Mouse (Mus musculus) embryonic fibroblast, embryonic 13.5 days (primary cell): ENCODE measurements around the gene Prr7. TPM values are rescaled to one million over a fixed set of nuclear protein-coding genes. Genes with fewer than 3 reads are reported as not detected.
"Not testable (repeated sequence)": the region's sequence is repeated elsewhere in the genome, so short reads cannot be mapped to it uniquely, and the experiment has no call there.

ENCODE experiments used
- H3K27ac ChIP-seq: 2 replicates; pipeline ENCODE4 v1.5.1; 2012; ENCODE audit warnings: low read length, control low read depth, inconsistent platforms; ENCODE audit not compliant: insufficient read depth
- H3K4me1 ChIP-seq: 2 replicates; pipeline ENCODE4 v1.6.1; 2011; ENCODE audit warnings: low read length; ENCODE audit not compliant: control insufficient read depth, insufficient read depth
- H3K4me3 ChIP-seq: 2 replicates; pipeline ENCODE4 v1.5.1; 2011; ENCODE audit warnings: mild to moderate bottlenecking, control low read depth, low read length; ENCODE audit not compliant: insufficient read depth
- CTCF ChIP-seq: IDR thresholded peaks from 2 replicates; pipeline ENCODE4 v1.5.1; 2011; ENCODE audit warnings: mild to moderate bottlenecking, control low read depth, low read length, moderate library complexity, borderline replicate concordance; ENCODE audit not compliant: insufficient read depth
- POLR2A ChIP-seq: IDR thresholded peaks from 2 replicates; pipeline ENCODE4 v1.6.1; 2011; ENCODE audit warnings: low read depth, mild to moderate bottlenecking, control low read depth, low read length, moderate library complexity
- polyA plus RNA-seq: library from polyadenylated mRNA; stranded (reverse); fragments of >200 nt; gene quantifications from 2 replicates; pipeline ENCODE4 v1.2.4, GENCODE M21; 2011; ENCODE audit warnings: low read depth; ENCODE audit not compliant: missing spikeins, insufficient read length

Prr7 gene
- polyA plus RNA-seq, 1 experiment: 2.5 TPM

DNA sequence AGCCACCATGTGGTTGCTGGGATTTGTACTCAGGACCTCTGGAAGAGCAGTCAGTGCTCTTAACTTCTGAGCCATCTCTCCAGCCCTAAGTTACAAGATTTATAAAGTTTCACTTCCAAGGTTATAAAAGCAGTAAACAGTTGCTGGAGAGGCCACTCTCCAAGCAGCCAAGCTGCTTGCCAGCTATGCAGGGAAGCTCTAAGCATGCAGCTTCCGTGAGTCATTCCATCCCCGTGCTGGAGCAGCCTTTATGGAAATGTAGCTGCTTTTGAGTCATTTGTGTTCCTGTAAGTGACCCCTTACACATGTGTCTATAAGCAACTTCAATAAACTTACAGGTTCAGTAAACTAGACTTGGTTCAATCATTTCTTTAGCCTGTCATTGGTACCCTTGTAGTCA lies 33.5 kb upstream of the Prr7 start:
- Histone ChIP-seq H3K4me1 (no peaks in the 10 kb centered on the region), H3K27ac (no peak overlapping the region), H3K4me3 (no peak overlapping the region)
- TF ChIP-seq POLR2A: no peak
- no peak for TF ChIP-seq CTCF

DNA sequence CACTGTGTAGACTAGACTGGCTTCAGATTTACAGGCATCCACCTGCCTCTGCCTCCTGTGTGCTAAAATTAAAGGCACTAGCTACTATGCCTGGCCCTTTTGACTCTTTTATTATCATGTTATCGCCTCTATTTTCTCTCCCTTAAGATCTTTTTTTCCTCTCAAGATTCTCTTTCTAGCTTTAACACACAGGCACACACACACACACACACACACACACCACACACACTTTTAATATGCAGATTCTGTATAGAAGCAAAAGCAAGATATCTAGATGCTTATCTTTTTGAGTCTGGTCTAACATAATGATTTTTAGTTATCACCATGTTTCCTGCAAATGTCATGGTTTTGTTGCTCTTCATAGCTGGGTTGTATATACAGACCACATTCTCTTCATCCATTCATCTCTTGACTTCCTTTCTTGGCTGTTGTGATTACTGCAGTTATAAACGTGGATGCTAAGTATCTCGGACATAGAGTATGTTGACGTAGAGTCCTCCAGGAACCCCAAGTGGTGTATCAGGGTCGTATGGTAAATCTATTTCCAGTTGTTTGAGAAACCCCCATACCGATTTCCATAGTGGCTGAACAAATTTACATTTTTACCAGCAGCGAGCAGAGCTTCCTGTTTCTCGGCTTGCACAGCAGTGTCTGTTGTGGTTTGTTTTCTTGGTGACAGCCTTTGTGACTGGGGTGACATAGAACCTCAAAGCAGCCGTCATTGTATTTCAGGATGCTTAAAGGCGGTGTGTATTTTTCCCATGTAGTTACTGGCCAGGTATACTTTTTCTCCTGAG lies 32.0 kb upstream of the Prr7 start:
- no peak overlapping the region for H3K27ac ChIP-seq
- no peak overlapping the region for H3K4me3 ChIP-seq
- TF ChIP-seq CTCF (no peak), POLR2A (no peak)
- H3K4me1 ChIP-seq: no peaks in the 10 kb centered on the region

DNA sequence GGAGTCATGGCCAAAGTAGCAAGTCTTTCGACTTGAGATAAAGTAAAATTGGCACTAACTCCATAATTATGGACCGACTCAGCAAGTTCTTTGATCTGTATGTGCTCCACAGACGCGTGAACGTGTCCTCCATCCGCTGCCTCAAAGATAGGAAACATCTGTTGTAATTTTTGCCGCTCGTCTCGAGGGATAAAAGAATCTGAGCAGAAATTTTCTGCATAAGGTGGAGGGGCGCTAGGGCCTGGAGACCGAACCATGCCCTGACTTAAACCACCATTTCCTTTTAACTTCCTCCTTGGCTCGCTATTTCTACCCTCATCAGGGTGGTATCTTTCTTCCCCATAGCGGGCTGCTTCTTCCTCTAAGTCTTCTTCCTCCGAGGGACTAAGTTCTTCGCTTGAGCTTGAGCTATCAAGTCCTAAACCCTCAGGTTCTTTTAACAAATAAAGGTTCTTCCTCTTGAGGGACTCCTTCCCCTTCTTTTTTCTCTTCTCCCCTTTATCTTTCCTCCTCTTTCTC lies 26.9 kb upstream of the Prr7 start:
- not testable (repeated sequence) for H3K4me1 ChIP-seq, H3K27ac ChIP-seq, H3K4me3 ChIP-seq

DNA sequence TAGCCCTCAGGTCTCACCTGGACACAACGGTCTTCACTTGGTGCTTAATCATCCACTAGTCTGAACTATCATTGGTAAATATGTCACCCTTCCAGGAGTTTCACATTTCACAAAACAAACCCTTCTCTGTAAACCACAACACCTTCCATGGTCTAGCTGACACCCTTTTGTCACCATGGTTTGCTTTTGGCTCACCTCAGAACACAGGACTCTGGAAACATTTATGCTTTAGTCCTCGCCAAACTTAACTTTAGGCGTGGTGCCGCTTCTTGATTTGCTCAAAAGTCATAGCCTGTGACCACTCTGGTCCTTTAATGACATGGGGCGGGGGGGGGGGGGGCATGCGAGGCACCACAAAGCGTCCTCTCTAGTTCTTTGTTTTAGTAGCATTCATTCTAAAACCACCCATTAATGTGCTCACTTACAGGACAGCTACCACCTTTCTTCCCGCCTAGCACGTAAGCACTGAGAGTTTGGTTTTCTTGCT lies 20.2 kb upstream of the Prr7 start:
- peak overlapping the region; percentile 97 for H3K27ac ChIP-seq
- TF ChIP-seq CTCF (no peak), POLR2A (0 out of 2 replicates have a peak, but pooled peaks have one; percentile 32)
- peak overlapping the region; percentile 49 for H3K4me3 ChIP-seq
- peaks cover 8% of the 10 kb centered on the region; the same call in 1 of the 2 replicates for H3K4me1 ChIP-seq

DNA sequence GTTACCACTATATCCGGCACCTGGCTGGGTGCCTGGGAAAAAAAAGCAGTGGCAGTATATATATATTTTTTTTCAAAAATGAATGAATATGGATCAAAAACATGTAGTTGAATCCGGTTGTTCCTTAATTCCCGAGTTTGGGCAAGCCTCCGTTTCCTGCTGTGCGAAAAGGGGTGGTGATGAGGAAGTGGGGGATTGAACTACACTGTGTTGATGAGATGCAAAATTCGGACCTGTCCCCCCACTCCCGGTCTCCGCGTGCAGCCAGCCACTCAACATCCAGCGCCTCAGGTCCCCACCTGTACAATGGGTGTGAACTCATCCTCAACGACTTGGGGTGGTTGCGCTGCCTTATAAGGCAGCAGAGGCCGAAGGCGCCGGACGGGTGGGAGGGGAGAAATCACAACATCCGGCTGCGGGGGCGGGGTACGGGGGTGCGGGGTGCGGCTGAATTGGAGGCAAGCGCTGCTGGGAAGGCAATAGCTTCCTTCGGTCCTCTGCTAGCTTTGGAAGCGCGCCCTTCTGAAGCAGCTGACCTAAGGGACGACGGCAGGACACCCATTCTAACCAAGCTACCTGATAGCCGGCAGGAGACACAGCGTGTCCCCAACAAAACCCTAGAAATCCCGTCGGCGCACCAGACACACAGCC lies 19.7 kb upstream of the Prr7 start:
- Histone ChIP-seq H3K4me1 (peaks cover 8% of the 10 kb centered on the region; the same call in 1 of the 2 replicates), H3K4me3 (peak overlapping the region; percentile 49), H3K27ac (peak overlapping the region; percentile 97)
- peak; percentile 61 for TF ChIP-seq POLR2A
- no peak for TF ChIP-seq CTCF

DNA sequence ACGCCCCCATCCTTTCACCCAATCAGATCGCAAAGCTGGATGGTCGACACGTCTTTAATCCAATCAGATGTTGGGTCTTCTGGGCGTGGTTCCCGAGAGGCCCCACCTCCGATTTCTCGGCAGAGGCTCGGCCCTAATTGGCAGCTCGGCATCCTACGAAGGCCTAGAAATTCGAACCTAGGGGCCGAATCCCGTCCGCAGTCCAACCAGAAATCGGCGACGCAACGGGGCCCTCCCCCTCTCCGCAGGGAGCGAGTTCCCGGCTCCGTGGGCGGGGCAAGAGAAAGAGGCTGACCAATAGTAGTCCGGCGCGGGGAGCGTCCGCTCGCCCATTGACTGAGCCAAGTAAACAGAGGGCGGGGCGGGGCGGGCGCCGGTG lies 19.1 kb upstream of the Prr7 start, which contains the start of gene Grk6:
Grk6 (plus strand) TSS at position 136 of the 379 bp plus-strand sequence.
- TF ChIP-seq CTCF: no peak
- TF ChIP-seq POLR2A: no peak
- Histone ChIP-seq H3K4me3 (peak within 1 kb of the TSS; percentile 64), H3K27ac (peak within 1 kb of the TSS; percentile 97), H3K4me1 (peaks cover 8% of the 10 kb centered on the region; the same call in 1 of the 2 replicates)

DNA sequence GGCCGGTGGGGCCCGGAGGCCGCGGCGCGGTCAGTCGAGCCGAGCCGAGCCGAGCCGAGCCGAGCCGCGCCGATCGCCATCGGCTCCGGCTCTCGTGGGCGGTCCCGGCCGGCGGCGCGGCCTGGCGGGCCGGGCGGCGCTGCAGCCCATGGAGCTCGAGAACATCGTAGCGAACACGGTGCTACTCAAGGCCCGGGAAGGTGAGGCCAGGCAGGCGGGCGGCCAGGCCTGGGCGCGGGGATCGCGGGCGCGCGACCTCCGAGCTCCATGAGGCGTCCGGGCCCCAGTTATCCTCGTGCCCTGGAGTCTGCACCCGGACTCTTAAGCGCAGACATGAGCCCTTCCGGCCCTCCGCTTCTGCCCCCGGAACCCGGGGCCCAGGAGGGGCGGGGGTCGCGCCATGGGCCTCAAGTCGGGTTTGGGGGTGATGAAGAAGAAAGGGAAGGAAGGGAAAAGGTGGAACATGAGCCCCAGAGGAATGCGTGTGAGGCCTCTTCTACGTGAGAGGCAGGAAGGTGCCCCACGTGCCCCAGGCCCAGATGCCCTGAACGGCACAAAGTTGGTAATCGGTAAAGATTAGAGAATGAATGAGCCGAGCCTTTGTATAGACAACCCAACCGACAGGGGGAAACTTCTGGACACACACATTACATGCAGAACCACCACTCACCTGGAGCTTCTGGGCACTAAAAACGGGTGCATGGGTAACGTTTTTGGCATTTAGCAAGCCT lies 18.5 kb upstream of the Prr7 start:
- TF ChIP-seq CTCF: no peak
- no peak; the same call in 1 of the 2 replicates for TF ChIP-seq POLR2A
- peaks cover 8% of the 10 kb centered on the region; the same call in 1 of the 2 replicates for H3K4me1 ChIP-seq

DNA sequence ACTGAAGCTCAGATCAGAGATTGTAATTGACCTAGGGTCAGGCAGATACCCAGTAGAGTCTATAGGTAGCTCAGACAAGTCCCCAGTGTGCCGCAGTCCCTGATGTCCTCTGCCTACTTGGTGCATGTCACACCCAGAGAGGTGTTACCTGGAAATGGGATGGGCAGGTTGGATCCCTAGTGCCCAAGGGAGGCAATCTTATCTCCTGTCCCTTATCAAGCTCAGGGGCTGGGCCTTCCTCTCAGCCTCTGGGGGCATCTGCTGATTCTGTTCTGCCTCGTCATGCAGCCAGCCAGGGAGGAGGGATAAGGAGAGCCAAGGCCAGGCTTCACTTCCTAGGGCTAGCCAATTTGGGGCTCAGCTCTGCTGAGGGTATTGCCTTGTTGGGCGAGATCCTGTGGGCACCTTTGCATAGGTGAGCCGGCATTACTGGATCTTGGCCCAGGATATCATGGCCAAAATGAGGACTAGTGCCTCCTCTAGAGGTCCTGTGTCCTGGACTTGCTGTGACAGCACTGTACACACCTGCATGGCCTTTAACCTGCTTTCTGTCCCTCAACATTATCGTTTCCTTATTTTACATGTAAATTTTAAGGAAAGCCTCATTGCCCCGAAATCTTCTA lies 17.5 kb upstream of the Prr7 start:
- Histone ChIP-seq H3K27ac (no peak overlapping the region), H3K4me1 (peaks cover 8% of the 10 kb centered on the region; the same call in 1 of the 2 replicates), H3K4me3 (peak overlapping the region; percentile 64)
- TF ChIP-seq POLR2A: no peak
- no peak for TF ChIP-seq CTCF

More for the DNA sequence above, 18.5 kb upstream of the Prr7 start:
- Histone ChIP-seq H3K27ac (peak overlapping the region; percentile 88), H3K4me3 (peak overlapping the region; percentile 64)

DNA sequence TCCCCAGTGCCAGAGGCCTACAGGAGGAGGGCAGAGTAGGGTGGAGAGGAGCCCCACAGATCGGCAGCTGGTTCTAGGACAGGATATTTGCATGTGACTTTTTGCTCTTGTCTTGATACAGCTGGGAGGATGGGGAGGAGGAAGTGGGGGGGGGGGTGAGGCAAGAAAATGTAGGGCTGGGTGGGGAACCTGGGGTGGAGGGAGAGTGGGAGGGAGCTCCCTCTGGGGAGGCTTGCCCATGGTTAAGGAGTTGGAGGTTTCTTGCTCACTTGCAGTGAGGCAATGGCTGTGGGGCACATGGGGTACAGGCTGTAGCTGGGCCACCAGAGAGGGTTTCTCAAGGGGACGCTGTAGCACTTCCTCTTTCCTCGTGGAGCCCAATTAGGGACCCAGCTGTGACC lies 16.5 kb upstream of the Prr7 start:
- peaks cover 8% of the 10 kb centered on the region; the same call in 1 of the 2 replicates for H3K4me1 ChIP-seq
- H3K4me3 ChIP-seq: no peak overlapping the region
- TF ChIP-seq POLR2A: no peak
- no peak for TF ChIP-seq CTCF
- H3K27ac ChIP-seq: no peak overlapping the region
